Mouse (Mus musculus): ENCODE data around the gene Olfr1208. TPM values are rescaled to one million over a fixed set of nuclear protein-coding genes. Genes with fewer than 3 reads are reported as not detected.

The Olfr1208 gene
- total RNA-seq (2021) = not detected
- long read RNA-seq, experiment 1 = 0 reads
- long read RNA-seq, experiment 2 = 0 reads

GRCm38 (mm10) chr2:88902211-88902610, at the start of gene Olfr1208:
Gene Olfr1208, minus strand, starts transcription at chr2:88902311.
- TF ChIP-seq CTCF (conservative IDR thresholded peaks at IDR 0.05) = no peak
- no peak within 1 kb of the TSS for H3K4me3 ChIP-seq
- DNase-seq (ENCODE audit: low spot score in 2 of 2) = no peak
- H3K27ac ChIP-seq = no peak within 1 kb of the TSS

- H3K4me3 ChIP-seq = no peak within 1 kb of the TSS
- no peak within 1 kb of the TSS for H3K27ac ChIP-seq
- DNase-seq (ENCODE audit: low spot score in 2 of 2) = no peak
- TF ChIP-seq CTCF (conservative IDR thresholded peaks at IDR 0.05) = no peak
Measured at GRCm38 (mm10) chr2:88938011-88938410, 35.9 kb upstream of the Olfr1208 start, which contains the start of gene Olfr1211. Gene Olfr1211, minus strand, starts transcription at chr2:88938111.

- TF ChIP-seq CTCF (conservative IDR thresholded peaks at IDR 0.05) = no peak
- Histone ChIP-seq H3K27ac (no peak within 1 kb of the TSS), H3K4me3 (no peak within 1 kb of the TSS)
- no peak for DNase-seq (ENCODE audit: low spot score in 2 of 2)
Measured at GRCm38 (mm10) chr2:88915057-88915456, 12.9 kb upstream of the Olfr1208 start, which contains the start of gene Olfr1209. Gene Olfr1209, minus strand, starts transcription at chr2:88915157.

DNA sequence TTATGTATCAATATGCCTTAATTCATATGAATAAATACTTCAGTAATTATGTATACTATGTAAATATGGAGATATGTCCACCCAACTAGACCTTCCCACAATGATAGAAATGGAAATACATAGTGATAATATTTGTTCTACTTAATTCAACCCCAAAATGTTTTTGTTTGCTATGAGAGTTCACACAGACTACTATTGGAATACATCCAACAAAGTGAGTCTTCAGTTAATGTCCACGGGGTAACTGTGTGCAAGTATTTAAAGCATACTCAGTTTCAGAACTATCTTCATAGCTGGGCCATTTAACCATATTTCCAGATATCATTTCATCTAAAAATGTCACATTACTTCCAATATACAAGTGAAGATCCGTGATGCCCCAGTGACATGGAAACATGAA, 39.2 kb downstream of the Olfr1208 start, which contains the start of gene Olfr1206:
TSS of gene Olfr1206 (plus strand) at position 301 of the 400 bp plus-strand sequence.
- no peak for TF ChIP-seq CTCF (conservative IDR thresholded peaks at IDR 0.05)
- DNase-seq (ENCODE audit: low spot score in 2 of 2) = no peak
- no peak within 1 kb of the TSS for H3K27ac ChIP-seq
- no peak within 1 kb of the TSS for H3K4me3 ChIP-seq

DNA sequence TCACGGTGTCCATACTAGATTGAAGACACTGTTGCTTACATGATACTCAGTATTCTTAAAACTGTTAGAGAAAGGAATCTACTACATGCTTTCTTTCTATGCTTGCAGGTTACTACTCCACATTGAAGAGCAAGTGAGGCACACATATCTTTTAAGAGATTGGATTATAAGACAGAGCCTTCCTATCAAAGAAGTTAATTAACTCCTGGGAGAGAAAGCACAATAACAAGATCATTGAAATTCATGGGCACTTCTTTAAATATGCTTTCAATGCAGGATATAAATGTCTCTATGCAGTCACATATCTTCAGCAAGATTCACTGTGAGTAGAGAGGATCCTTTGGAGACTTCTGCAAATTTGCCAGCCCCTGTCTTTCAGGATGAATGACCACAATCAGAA, 53.1 kb downstream of the Olfr1208 start, which contains the start of gene Olfr1204:
TSS of gene Olfr1204 (plus strand) at position 301 of the 400 bp plus-strand sequence.
- no peak for TF ChIP-seq CTCF (conservative IDR thresholded peaks at IDR 0.05)
- no peak for DNase-seq (ENCODE audit: low spot score in 2 of 2)
- Histone ChIP-seq H3K4me3 (no peak within 1 kb of the TSS), H3K27ac (no peak within 1 kb of the TSS)

Other genes starting within 250 kb of the Olfr1208 start
- gene Olfr1193, start 226.7 kb downstream of the Olfr1208 start, total RNA-seq (2021) = not detected
- gene Olfr1195, start 213.1 kb downstream of the Olfr1208 start, total RNA-seq (2021) = not detected
- not detected for gene Olfr1196, start 197.7 kb downstream of the Olfr1208 start, total RNA-seq (2021)
- not detected for gene Olfr1197, start 169.9 kb downstream of the Olfr1208 start, total RNA-seq (2021)
- not detected for gene Olfr1198, start 150.9 kb downstream of the Olfr1208 start, total RNA-seq (2021)
- gene Olfr1199, start 141.8 kb downstream of the Olfr1208 start, total RNA-seq (2021) = not detected
- gene Olfr1200, start 131.8 kb downstream of the Olfr1208 start, total RNA-seq (2021) = not detected
- gene Olfr1201, start 109.3 kb downstream of the Olfr1208 start, total RNA-seq (2021) = not detected
- gene Olfr1202, start 87.8 kb downstream of the Olfr1208 start, total RNA-seq (2021) = not detected
- not detected for gene Olfr1205, start 72.6 kb downstream of the Olfr1208 start, total RNA-seq (2021)
- not detected for gene Olfr1204, start 53.0 kb downstream of the Olfr1208 start, total RNA-seq (2021)
- not detected for gene Olfr1206, start 39.1 kb downstream of the Olfr1208 start, total RNA-seq (2021)
- not detected for gene Olfr1209, start 12.8 kb upstream of the Olfr1208 start, total RNA-seq (2021)
- gene Olfr1211, start 35.8 kb upstream of the Olfr1208 start, total RNA-seq (2021) = not detected
- not detected for gene Olfr1212, start 51.7 kb upstream of the Olfr1208 start, total RNA-seq (2021)
- not detected for gene Gm13762, start 78.0 kb upstream of the Olfr1208 start, total RNA-seq (2021)
- not detected for gene Olfr1214, start 90.3 kb upstream of the Olfr1208 start, total RNA-seq (2021)
- gene Olfr1215, start 104.7 kb upstream of the Olfr1208 start, total RNA-seq (2021) = not detected
- not detected for gene Olfr1216, start 116.0 kb upstream of the Olfr1208 start, total RNA-seq (2021)
- not detected for gene Olfr1217, start 129.8 kb upstream of the Olfr1208 start, total RNA-seq (2021)
- gene Olfr1218, start 158.9 kb upstream of the Olfr1208 start, total RNA-seq (2021) = not detected
- gene Olfr1219, start 181.2 kb upstream of the Olfr1208 start, total RNA-seq (2021) = not detected
- gene Olfr1220, start 204.5 kb upstream of the Olfr1208 start, total RNA-seq (2021) = not detected
- gene Olfr1221, start 215.0 kb upstream of the Olfr1208 start, total RNA-seq (2021) = not detected
- gene Olfr1222, start 230.7 kb upstream of the Olfr1208 start, total RNA-seq (2021) = not detected
- not detected for gene Olfr1223, start 249.2 kb upstream of the Olfr1208 start, total RNA-seq (2021)

All from layer of hippocampus, adult 2 months (tissue).